Mouse (Mus musculus) heart, postnatal 0 days (tissue): ENCODE measurements around the gene Ambra1. TPM values are rescaled to one million over a fixed set of nuclear protein-coding genes. Genes with fewer than 3 reads are reported as not detected.

Source experiments
- ATAC-seq: fragments of 200-750 bp; cut with Nextera tagmentation; 2 replicates; pipeline ENCODE4 v1.8.0; 2017; ENCODE audit warnings: low read depth, moderate number of reproducible peaks, moderate library complexity; ENCODE audit not compliant: insufficient read depth
- DNase-seq: peaks from one replicate; pipeline ENCODE4 v3.0.0-alpha.2; 2016; ENCODE audit warnings: low spot score
- H3K27ac ChIP-seq: fragments of 300-500 bp; sonication (generic); 2 replicates; pipeline ENCODE4 v1.5.1; 2014; ENCODE audit warnings: low read depth, mild to moderate bottlenecking
- H3K27me3 ChIP-seq: fragments of 300-500 bp; sonication (generic); 2 replicates; pipeline ENCODE4 v1.6.1; 2014; ENCODE audit warnings: low read length, mixed read lengths; ENCODE audit not compliant: control insufficient read depth, insufficient read depth
- H3K36me3 ChIP-seq: fragments of 300-500 bp; sonication (generic); replicated peaks from 2 replicates; pipeline ENCODE4 v1.6.1; 2014; ENCODE audit warnings: low read length, mixed read lengths; ENCODE audit not compliant: control insufficient read depth, insufficient read depth
- H3K4me1 ChIP-seq: fragments of 300-500 bp; sonication (generic); 2 replicates; pipeline ENCODE4 v1.6.1; 2014; ENCODE audit warnings: antibody characterized with exemption; ENCODE audit not compliant: control insufficient read depth, insufficient read depth
- H3K4me2 ChIP-seq: fragments of 300-500 bp; sonication (generic); 2 replicates; pipeline ENCODE4 v1.6.1; 2014; ENCODE audit warnings: low read depth, mild to moderate bottlenecking, low read length, moderate library complexity
- H3K4me3 ChIP-seq: fragments of 300-500 bp; sonication (generic); 2 replicates; pipeline ENCODE4 v1.5.1; 2014; ENCODE audit warnings: low read depth, low read length
- H3K9ac ChIP-seq: fragments of 300-500 bp; sonication (generic); replicated peaks from 2 replicates; pipeline ENCODE4 v1.6.1; 2014; ENCODE audit warnings: low read depth, low read length, mixed read lengths
- H3K9me3 ChIP-seq: fragments of 300-500 bp; sonication (generic); replicated peaks from 2 replicates; pipeline ENCODE4 v1.6.1; 2016; ENCODE audit warnings: low read length; ENCODE audit not compliant: control insufficient read depth
- CTCF ChIP-seq: IDR thresholded peaks from 2 replicates; pipeline ENCODE4 v1.5.1; 2016; ENCODE audit warnings: antibody characterized with exemption, control low read depth, low read depth
- EP300 ChIP-seq: IDR thresholded peaks from 2 replicates; pipeline ENCODE4 v1.6.1; 2016; ENCODE audit warnings: antibody characterized with exemption, low read depth
- WGBS: fragments of 180-500 bp; shearing (Covaris S2); extraction: QIAGEN DNeasy Blood & Tissue Kit; methylation state at CpG from one replicate; pipeline ENCODE4 v1.1.7; 2014; 5-methylcytosine and 5-hydroxymethylcytosine counted together
- polyA plus RNA-seq: library from polyadenylated mRNA; unstranded; fragments of >200 nt; fragmentation: Nextera tagmentation; extraction: Ambion mirVana; gene quantifications from 2 replicates; pipeline ENCODE4 v1.2.1, GENCODE M21; 2015
- total RNA-seq: library from RNA; depleted of rRNA; stranded (reverse); fragments of >200 nt; gene quantifications from 2 replicates; pipeline ENCODE4 v1.2.3, GENCODE M21; 2014; ENCODE audit warnings: low replicate concordance

The Ambra1 gene
- total and polyA plus RNA-seq, 2 experiments from 2014 or later: 5.5 to 14.8 TPM

DNA sequence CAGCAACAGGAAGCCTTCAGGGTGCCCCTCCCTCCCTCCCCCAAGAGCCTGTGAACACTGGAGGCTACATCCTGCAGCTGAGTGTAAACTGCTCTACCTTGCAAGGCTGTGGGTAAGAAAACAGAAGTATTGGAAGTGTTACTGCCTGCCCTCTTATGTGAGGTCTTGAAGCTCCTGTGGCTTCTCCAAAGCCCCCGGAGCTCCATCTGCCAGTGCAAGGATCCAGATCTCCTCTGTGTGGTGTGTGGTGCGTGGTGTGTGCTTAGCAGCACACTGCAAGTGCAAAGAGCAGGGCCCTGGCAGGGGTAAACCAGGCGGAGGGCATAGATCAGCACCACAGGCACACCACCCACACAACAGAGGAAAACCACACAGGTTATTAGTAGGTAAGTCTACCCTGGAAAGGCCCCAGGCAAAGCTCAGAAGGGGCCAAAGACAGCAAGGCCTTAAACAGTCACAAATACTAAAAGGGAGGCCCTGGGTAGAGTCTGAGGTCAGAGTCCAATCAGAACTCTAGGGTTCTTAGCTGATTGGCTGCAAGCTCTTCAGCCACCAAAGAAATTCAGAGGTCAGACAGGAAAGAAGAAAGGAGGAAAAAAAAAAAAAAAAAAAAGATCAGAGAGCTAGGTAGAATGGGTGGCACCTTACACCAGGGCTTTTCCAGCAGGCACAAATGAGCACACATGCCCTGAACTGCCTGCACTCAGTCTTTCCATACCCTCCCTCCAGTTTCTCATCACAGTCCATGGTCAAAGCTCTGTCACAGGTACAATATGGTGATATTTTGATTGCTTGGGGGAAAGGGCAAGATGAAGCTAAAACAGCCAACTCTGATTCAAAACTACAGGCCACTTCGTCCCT, 232.2 kb downstream of the Ambra1 start:
- Histone ChIP-seq H3K9me3 (no peaks in the 10 kb centered on the region), H3K9ac (peak overlapping the region; percentile 84; the same call in 1 of the 2 replicates), H3K27me3 (no peaks in the 10 kb centered on the region), H3K27ac (peak overlapping the region; percentile 56; the same call in 1 of the 2 replicates), H3K4me3 (peak overlapping the region; percentile 76), H3K4me2 (peak overlapping the region; percentile 85), H3K4me1 (peaks cover 37% of the 10 kb centered on the region), H3K36me3 (no peaks in the 10 kb centered on the region)
- ATAC-seq (no peak), DNase-seq (no peak)
- 48% methylated on average over 4 of the region's 4 CpGs for WGBS
- no peak for TF ChIP-seq CTCF
- TF ChIP-seq EP300: no peak

DNA sequence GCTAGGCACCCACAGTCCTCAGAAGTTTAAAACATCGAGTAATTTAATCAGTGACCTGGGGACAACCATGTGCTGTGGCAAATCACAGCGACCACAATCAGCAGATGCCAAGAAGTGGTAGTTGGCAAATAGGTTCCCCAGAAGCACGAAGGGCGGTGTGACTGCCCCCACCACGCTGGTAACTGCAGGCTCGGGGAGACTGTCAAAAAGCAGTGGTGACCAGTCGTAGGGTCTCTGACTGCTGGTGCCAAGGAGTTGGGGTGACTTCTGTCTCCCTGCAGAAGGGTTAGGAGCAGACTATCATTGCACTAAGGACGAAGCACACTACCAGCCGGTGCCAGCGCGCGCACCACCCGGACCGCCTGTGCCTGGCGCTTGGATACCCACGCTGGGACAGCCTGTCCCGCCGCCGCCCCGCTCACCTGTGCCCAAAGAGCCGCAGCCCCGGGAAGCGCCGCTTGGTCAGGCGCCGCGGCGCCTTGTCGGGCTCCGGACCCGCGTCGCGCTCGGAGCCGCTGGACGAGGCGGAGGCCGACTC, 233.0 kb downstream of the Ambra1 start:
- ATAC-seq (peak; percentile 21), DNase-seq (no peak)
- H3K27ac ChIP-seq: peak overlapping the region; percentile 78
- TF ChIP-seq EP300: no peak
- TF ChIP-seq CTCF: no peak
- peak overlapping the region; percentile 84 for H3K9ac ChIP-seq
- no peaks in the 10 kb centered on the region for H3K27me3 ChIP-seq
- H3K4me3 ChIP-seq: peak overlapping the region; percentile 76
- WGBS: under 1% methylated on average over 39 of the region's 39 CpGs
- H3K4me1 ChIP-seq: peaks cover 29% of the 10 kb centered on the region
- H3K9me3 ChIP-seq: no peaks in the 10 kb centered on the region
- peak overlapping the region; percentile 85 for H3K4me2 ChIP-seq
- no peaks in the 10 kb centered on the region for H3K36me3 ChIP-seq

- Histone ChIP-seq H3K4me1 (peaks cover 33% of the 10 kb centered on the region), H3K27me3 (no peaks in the 10 kb centered on the region), H3K27ac (peak overlapping the region; percentile 86), H3K9me3 (no peaks in the 10 kb centered on the region), H3K9ac (peak overlapping the region; percentile 84), H3K4me2 (peak overlapping the region; percentile 85), H3K4me3 (peak overlapping the region; percentile 76), H3K36me3 (no peaks in the 10 kb centered on the region)
- DNase-seq: peak; percentile 94
- WGBS: 0% methylated on average over 44 of the region's 57 CpGs
- peak; percentile 89 for ATAC-seq
- TF ChIP-seq EP300 (no peak), CTCF (peak; percentile 80)
These were observed 233.6 kb downstream of the Ambra1 start for GRCm38 (mm10) chr2:91963443-91963932.

DNA sequence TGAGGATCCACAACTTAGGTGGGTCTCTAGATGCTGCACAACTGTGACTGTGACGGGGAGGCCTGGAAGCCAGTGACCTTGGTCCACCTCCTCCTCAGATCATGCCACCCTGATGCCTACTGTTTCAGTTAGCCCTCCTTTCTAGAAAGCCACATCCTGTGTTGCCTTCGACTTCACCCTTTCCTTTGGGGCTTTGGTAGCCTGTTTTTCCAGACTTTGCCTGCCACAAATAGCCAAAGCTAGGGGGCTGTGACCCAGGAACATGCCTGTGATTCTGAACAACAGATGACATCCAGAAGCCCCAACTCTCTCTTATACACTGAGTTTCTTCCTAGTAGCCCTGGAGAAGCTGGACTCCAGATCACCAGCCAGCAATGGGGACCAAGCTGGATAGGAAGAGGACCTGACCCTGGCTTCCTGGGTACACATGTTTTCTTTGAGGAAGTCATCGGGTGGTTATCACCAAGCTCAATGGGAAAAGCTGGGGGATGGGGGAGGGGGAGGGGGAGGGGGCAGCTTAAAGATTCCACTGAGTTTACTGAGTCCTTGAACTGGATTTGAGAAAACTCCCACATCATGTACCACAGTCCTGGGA, 234.8 kb downstream of the Ambra1 start:
- Histone ChIP-seq H3K4me1 (peaks cover 32% of the 10 kb centered on the region; the same call in 1 of the 2 replicates), H3K9me3 (no peaks in the 10 kb centered on the region), H3K4me2 (peak overlapping the region; percentile 61), H3K4me3 (peak overlapping the region; percentile 76), H3K27ac (peak overlapping the region; percentile 86), H3K9ac (peak overlapping the region; percentile 54; the same call in 1 of the 2 replicates), H3K27me3 (no peaks in the 10 kb centered on the region), H3K36me3 (no peaks in the 10 kb centered on the region)
- no peak for ATAC-seq
- 63% methylated on average over 3 of the region's 3 CpGs for WGBS
- DNase-seq: no peak
- TF ChIP-seq CTCF: no peak
- TF ChIP-seq EP300: no peak

DNA sequence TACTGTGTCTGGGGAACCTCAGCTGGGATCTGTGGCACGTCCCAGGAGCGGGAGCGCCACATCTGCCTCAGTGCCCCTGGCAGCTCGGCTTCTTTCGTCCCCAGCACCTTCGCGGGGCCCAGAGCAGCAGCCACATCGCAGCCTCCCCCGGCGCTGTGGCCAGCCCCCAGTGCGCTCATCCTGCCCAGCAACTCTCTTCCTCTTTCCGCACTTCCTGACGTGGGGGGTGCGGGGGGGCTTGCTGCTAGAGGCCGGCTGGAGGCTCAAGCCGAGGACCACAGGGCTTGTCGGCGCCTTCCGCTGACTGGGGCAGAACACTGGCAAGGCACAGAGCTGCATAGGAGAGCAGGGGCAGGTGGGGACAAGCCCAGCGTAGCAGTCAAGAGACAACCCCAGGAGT, 235.5 kb downstream of the Ambra1 start:
- H3K27me3 ChIP-seq: no peaks in the 10 kb centered on the region
- H3K9me3 ChIP-seq: no peaks in the 10 kb centered on the region
- H3K27ac ChIP-seq: peak overlapping the region; percentile 86
- TF ChIP-seq EP300 (peak; percentile 71; the same call in 1 of the 2 replicates), CTCF (no peak)
- peak; percentile 47 for DNase-seq
- peak overlapping the region; percentile 76 for H3K4me3 ChIP-seq
- H3K9ac ChIP-seq: peak overlapping the region; percentile 54; the same call in 1 of the 2 replicates
- 21% methylated on average over 20 of the region's 20 CpGs for WGBS
- no peaks in the 10 kb centered on the region for H3K36me3 ChIP-seq
- ATAC-seq: peak; percentile 3; the same call in 1 of the 2 replicates
- H3K4me1 ChIP-seq: peaks cover 33% of the 10 kb centered on the region; the same call in 1 of the 2 replicates
- peak overlapping the region; percentile 61 for H3K4me2 ChIP-seq
